Mouse (Mus musculus) gastrocnemius, adult 2 months (tissue): ENCODE data around the gene Mef2a. TPM values are rescaled to one million over a fixed set of nuclear protein-coding genes. Genes with fewer than 3 reads are reported as not detected.

Experiments used
- DNase-seq: peaks from one replicate; pipeline ENCODE4 v3.0.0; 2022
- H3K27ac ChIP-seq: fragments of 200-600 bp; 2 replicates; pipeline ENCODE4 v1.8.1; 2022; ENCODE audit warnings: mild to moderate bottlenecking
- H3K4me3 ChIP-seq: fragments of 200-600 bp; 2 replicates; pipeline ENCODE4 v1.8.1; 2022; ENCODE audit warnings: mild to moderate bottlenecking, moderate library complexity
- CTCF ChIP-seq: fragments of 200-600 bp; IDR thresholded peaks from 2 replicates; pipeline ENCODE4 v1.8.1; 2022; ENCODE audit warnings: antibody characterized with exemption, mild to moderate bottlenecking, moderate library complexity
- intact Hi-C: fragments of 180-260 bp; cut with DNase I; formaldehyde crosslinking; loops from one replicate; pipeline ENCODE4 v1.15.1; 2025
- total RNA-seq, 2 experiments: library from RNA; stranded (reverse); gene quantifications; 2 replicates each; pipeline ENCODE4 v1.2.3; 2021

The Mef2a gene
- total RNA-seq, 2 experiments from 2014 or later = 92.2 to 93.2 TPM

GRCm38 (mm10) chr7:67232504-67232903 is 140.2 kb downstream of the Mef2a start:
- H3K4me3 ChIP-seq = no peak overlapping the region
- intact Hi-C loops = no loop called here
- no peak overlapping the region for H3K27ac ChIP-seq
- no peak for TF ChIP-seq CTCF
- no peak for DNase-seq

- Histone ChIP-seq H3K27ac (peak overlapping the region; percentile 69), H3K4me3 (no peak overlapping the region)
- no peak for TF ChIP-seq CTCF
- intact Hi-C loops = no loop called here
- DNase-seq = no peak
Observed at GRCm38 (mm10) chr7:67230640-67231140, 142.0 kb downstream of the Mef2a start.

GRCm38 (mm10) chr7:67230221-67230620 is 142.4 kb downstream of the Mef2a start:
- intact Hi-C loops = no loop called here
- peak; percentile 66 for DNase-seq
- Histone ChIP-seq H3K4me3 (no peak overlapping the region), H3K27ac (peak overlapping the region; percentile 69)
- no peak for TF ChIP-seq CTCF

GRCm38 (mm10) chr7:67229701-67230100 is 143.0 kb downstream of the Mef2a start:
- DNase-seq = no peak
- Histone ChIP-seq H3K4me3 (no peak overlapping the region), H3K27ac (peak overlapping the region; percentile 69; the same call in 1 of the 2 replicates)
- intact Hi-C loops = loop anchor here (10.0 kb wide), 1 partner anchor 525 kb away; the partner anchor contains the start of gene Synm
- no peak for TF ChIP-seq CTCF

- intact Hi-C loops = loop anchor here (10.0 kb wide), 1 partner anchor 526 kb away; the partner anchor contains the start of gene Synm
- peak; percentile 84 for TF ChIP-seq CTCF
- no peak overlapping the region for H3K4me3 ChIP-seq
- peak; percentile 63 for DNase-seq
- H3K27ac ChIP-seq = peak overlapping the region; percentile 69; the same call in 1 of the 2 replicates
Observed at GRCm38 (mm10) chr7:67228891-67229602, 143.6 kb downstream of the Mef2a start.

- no peak overlapping the region; the same call in 1 of the 2 replicates for H3K27ac ChIP-seq
- no peak overlapping the region for H3K4me3 ChIP-seq
- no peak for TF ChIP-seq CTCF
- no peak for DNase-seq
- intact Hi-C loops = loop anchor here (10.0 kb wide), 1 partner anchor 526 kb away; the partner anchor contains the start of gene Synm
Observed at GRCm38 (mm10) chr7:67228390-67228789, 144.3 kb downstream of the Mef2a start.

GRCm38 (mm10) chr7:67227538-67227937 is 145.1 kb downstream of the Mef2a start:
- intact Hi-C loops = loop anchor here (10.0 kb wide), 1 partner anchor 527 kb away; the partner anchor contains the start of gene Synm

GRCm38 (mm10) chr7:67225943-67226625 is 146.6 kb downstream of the Mef2a start:
- no peak overlapping the region for H3K4me3 ChIP-seq
- intact Hi-C loops = loop anchor here (10.0 kb wide), 1 partner anchor 529 kb away; the partner anchor contains the start of gene Synm
- no peak for DNase-seq
- no peak overlapping the region for H3K27ac ChIP-seq
- TF ChIP-seq CTCF = no peak

More at GRCm38 (mm10) chr7:67227538-67227937, 145.1 kb downstream of the Mef2a start:
- peak overlapping the region; percentile 7; the same call in 1 of the 2 replicates for H3K27ac ChIP-seq
- TF ChIP-seq CTCF = no peak
- H3K4me3 ChIP-seq = no peak overlapping the region
- no peak for DNase-seq

GRCm38 (mm10) chr7:67222220-67222862 is 150.3 kb downstream of the Mef2a start, which contains the start of gene Lysmd4:
TSS of gene Lysmd4 (plus strand) at chr7:67222544.
- peak; percentile 99 for DNase-seq
- Histone ChIP-seq H3K27ac (peak within 1 kb of the TSS; percentile 93), H3K4me3 (peak within 1 kb of the TSS; percentile 83)
- intact Hi-C loops = loop anchor here (10.0 kb wide), 1 partner anchor 532 kb away; the partner anchor contains the start of gene Synm
- TF ChIP-seq CTCF = no peak

- H3K27ac ChIP-seq = no peak overlapping the region
- peak; percentile 95 for TF ChIP-seq CTCF
- peak; percentile 83 for DNase-seq
- intact Hi-C loops = loop anchor here (1.0 kb wide), 1 partner anchor 414 kb away; no protein-coding TSS in a partner anchor
- no peak overlapping the region for H3K4me3 ChIP-seq
Observed at GRCm38 (mm10) chr7:67217025-67217424, 155.6 kb downstream of the Mef2a start.

GRCm38 (mm10) chr7:67216351-67216750 is 156.3 kb downstream of the Mef2a start:
- intact Hi-C loops = no loop called here
- DNase-seq = no peak
- no peak overlapping the region for H3K4me3 ChIP-seq
- TF ChIP-seq CTCF = no peak
- no peak overlapping the region for H3K27ac ChIP-seq

- Histone ChIP-seq H3K4me3 (no peak overlapping the region), H3K27ac (no peak overlapping the region)
- intact Hi-C loops = no loop called here
- no peak for DNase-seq
- no peak for TF ChIP-seq CTCF
Observed at GRCm38 (mm10) chr7:67213589-67213988, 159.1 kb downstream of the Mef2a start.
